Mouse (Mus musculus) heart, embryonic 11.5 days (tissue): ENCODE results near the gene Atrn. TPM values are rescaled to one million over a fixed set of nuclear protein-coding genes. Genes with fewer than 3 reads are reported as not detected.

Experiments
- ATAC-seq: fragments of 200-750 bp; cut with Nextera tagmentation; replicated peaks from 2 replicates; pipeline ENCODE4 v1.8.0; 2017; ENCODE audit warnings: moderate library complexity; ENCODE audit not compliant: insufficient number of reproducible peaks, low FRiP score, low TSS enrichment
- H3K27ac ChIP-seq: fragments of 300-500 bp; sonication (generic); 2 replicates; pipeline ENCODE4 v1.5.1; 2014; ENCODE audit warnings: mild to moderate bottlenecking, low read depth, low read length
- H3K27me3 ChIP-seq: fragments of 300-500 bp; sonication (generic); 2 replicates; pipeline ENCODE4 v1.6.1; 2014; ENCODE audit warnings: mild to moderate bottlenecking, low read length, mixed read lengths; ENCODE audit not compliant: control insufficient read depth, insufficient read depth
- H3K36me3 ChIP-seq: fragments of 300-500 bp; sonication (generic); 2 replicates; pipeline ENCODE4 v1.6.1; 2014; ENCODE audit warnings: mild to moderate bottlenecking, low read length, moderate library complexity, mixed read lengths; ENCODE audit not compliant: control insufficient read depth, insufficient read depth
- H3K4me1 ChIP-seq: fragments of 300-500 bp; sonication (generic); 2 replicates; pipeline ENCODE4 v1.6.1; 2014; ENCODE audit warnings: low read length; ENCODE audit not compliant: control insufficient read depth, insufficient read depth
- H3K4me2 ChIP-seq: fragments of 300-500 bp; sonication (generic); 2 replicates; pipeline ENCODE4 v1.6.1; 2014; ENCODE audit warnings: mild to moderate bottlenecking, moderate library complexity
- H3K4me3 ChIP-seq: fragments of 300-500 bp; sonication (generic); 2 replicates; pipeline ENCODE4 v1.5.1; 2014; ENCODE audit warnings: low read depth, low read length
- H3K9ac ChIP-seq: fragments of 300-500 bp; sonication (generic); 2 replicates; pipeline ENCODE4 v1.6.1; 2014; ENCODE audit warnings: mild to moderate bottlenecking, low read depth, low read length, moderate library complexity
- H3K9me3 ChIP-seq: fragments of 300-500 bp; sonication (generic); replicated peaks from 2 replicates; pipeline ENCODE4 v1.6.1; 2016; ENCODE audit warnings: low read length; ENCODE audit not compliant: control insufficient read depth
- WGBS: fragments of 180-500 bp; shearing (Covaris S2); extraction: QIAGEN DNeasy Blood & Tissue Kit; methylation state at CpG from one replicate; pipeline ENCODE4 v1.1.7; 2014; ENCODE audit not compliant: insufficient replicate concordance; 5-methylcytosine and 5-hydroxymethylcytosine counted together
- polyA plus RNA-seq: library from polyadenylated mRNA; unstranded; fragments of >200 nt; fragmentation: Nextera tagmentation; extraction: Ambion mirVana; gene quantifications from 2 replicates; pipeline ENCODE4 v1.2.1, GENCODE M21; 2014

The Atrn gene
- polyA plus RNA-seq, 1 experiment from 2014 or later, result 8.0 TPM

DNA sequence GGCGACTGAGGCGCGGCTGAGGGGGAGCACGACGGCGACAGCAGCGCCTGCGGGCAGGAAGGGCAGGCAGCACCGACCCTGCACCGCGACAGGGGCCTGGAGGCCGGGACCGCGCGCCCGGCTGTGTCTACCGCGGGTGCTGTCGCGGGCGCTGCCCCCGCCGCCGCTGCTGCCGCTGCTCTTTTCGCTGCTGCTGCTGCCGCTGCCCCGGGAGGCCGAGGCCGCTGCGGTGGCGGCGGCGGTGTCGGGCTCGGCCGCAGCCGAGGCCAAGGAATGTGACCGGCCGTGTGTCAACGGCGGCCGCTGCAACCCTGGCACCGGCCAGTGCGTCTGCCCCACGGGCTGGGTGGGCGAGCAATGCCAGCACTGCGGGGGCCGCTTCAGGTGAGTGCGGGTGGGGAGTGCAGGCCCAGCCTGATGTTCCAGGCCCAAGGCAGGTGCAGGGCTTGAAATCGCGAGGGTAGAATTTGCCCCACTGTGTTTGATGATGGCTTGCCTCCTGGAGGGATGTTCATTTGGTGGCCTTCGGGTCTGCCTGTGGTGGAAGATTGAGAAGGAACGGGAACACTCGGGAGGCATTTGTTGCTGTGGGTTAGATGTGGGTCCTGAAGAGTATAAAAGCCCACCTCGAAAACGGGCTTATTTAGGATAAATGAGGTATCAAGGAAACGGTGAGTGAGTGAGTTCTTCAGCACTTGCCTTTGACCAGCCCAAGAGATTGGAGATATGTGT lies 455 bp downstream of the Atrn start:
- H3K27ac ChIP-seq, result peak overlapping the region; percentile 75
- peak; percentile 35; the same call in 1 of the 2 replicates for ATAC-seq
- H3K27me3 ChIP-seq, result no peaks in the 10 kb centered on the region
- under 1% methylated on average over 58 of the region's 58 CpGs for WGBS
- H3K9ac ChIP-seq, result peak overlapping the region; percentile 93
- H3K36me3 ChIP-seq, result no peaks in the 10 kb centered on the region
- peaks cover 8% of the 10 kb centered on the region for H3K4me1 ChIP-seq
- no peaks in the 10 kb centered on the region for H3K9me3 ChIP-seq
- peak overlapping the region; percentile 99 for H3K4me3 ChIP-seq
- H3K4me2 ChIP-seq, result peak overlapping the region; percentile 92

DNA sequence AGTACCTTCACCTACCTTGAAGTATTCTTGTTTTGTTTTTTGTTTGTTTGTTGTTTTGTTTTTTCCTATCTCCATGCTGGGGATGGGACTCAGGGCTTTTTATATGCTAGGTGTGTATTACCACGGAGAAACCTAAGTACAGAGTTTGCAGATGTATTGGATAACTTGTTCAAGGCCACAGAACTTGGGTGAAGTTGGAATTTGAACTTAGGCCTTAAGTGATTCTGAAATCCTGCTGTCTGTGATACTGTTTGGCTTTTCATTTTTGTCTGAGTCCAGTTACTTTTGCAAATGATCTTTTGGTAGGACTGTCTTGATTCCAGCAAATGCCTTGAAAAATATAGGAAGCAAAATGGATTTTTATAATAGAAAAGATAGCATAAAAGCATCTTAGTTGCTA lies 5.4 kb downstream of the Atrn start:
- Histone ChIP-seq H3K9ac (no peak overlapping the region), H3K36me3 (no peaks in the 10 kb centered on the region), H3K27ac (no peak overlapping the region), H3K9me3 (no peaks in the 10 kb centered on the region), H3K4me1 (peaks cover 12% of the 10 kb centered on the region), H3K27me3 (no peaks in the 10 kb centered on the region), H3K4me2 (no peak overlapping the region), H3K4me3 (no peak overlapping the region)
- 67% methylated on average over 1 of the region's 1 CpGs for WGBS
- ATAC-seq, result no peak

DNA sequence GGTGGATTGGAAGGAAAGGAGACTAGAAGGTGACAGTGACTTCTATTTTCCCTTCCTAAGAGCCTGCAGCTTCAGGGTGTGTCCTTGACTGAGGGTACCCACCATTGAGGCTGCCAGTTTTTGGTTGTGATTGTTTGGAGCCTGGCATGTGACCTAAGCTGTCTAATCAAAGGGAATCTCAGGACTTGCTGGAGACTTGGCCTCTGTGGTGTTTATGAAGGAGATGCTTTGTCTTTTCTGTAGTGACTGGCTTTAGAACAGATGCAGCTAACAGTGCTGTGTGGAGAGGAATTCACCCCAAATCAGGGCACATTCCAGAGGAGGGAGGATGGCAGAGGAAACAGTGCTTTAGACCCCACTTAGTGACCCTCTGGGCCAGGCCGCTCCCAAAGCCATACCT lies 8.6 kb downstream of the Atrn start:
- Histone ChIP-seq H3K36me3 (no peaks in the 10 kb centered on the region), H3K9me3 (no peaks in the 10 kb centered on the region), H3K4me1 (peaks cover 9% of the 10 kb centered on the region; the same call in 1 of the 2 replicates), H3K27me3 (no peaks in the 10 kb centered on the region), H3K27ac (no peak overlapping the region), H3K4me3 (no peak overlapping the region), H3K9ac (no peak overlapping the region), H3K4me2 (no peak overlapping the region)
- WGBS, result 64% methylated on average over 1 of the region's 1 CpGs
- ATAC-seq, result no peak

DNA sequence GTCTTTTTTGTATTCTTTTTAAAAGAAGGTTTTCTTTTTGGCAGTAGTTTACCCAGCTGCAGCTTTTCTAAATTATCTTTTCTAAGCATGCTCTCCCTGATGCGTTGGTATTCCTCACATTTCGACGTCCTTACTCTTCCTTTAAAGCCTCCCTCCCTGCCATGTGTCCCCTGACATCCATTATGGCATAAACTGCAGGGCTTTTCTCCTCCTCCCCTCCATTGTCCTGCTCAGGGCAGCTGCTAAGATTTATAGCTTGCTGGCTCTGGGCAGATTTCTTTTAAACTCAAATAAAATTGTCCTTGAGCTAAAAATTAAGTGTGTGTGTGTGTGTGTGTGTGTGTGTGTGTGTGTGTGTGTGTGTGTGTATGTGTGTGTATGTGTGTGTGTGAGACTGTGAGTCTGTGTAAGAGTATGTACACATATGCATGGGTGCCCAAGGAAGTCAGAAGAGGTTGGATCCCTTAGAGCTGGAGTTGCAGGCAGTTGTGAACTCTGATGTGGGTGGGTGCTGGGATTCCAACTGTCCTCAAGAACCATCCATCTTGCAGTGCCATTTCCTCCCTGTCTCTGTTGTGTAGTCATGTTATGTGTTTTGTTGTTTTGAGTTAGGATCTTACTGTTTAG lies 10.3 kb downstream of the Atrn start:
- H3K27ac ChIP-seq, result no peak overlapping the region

DNA sequence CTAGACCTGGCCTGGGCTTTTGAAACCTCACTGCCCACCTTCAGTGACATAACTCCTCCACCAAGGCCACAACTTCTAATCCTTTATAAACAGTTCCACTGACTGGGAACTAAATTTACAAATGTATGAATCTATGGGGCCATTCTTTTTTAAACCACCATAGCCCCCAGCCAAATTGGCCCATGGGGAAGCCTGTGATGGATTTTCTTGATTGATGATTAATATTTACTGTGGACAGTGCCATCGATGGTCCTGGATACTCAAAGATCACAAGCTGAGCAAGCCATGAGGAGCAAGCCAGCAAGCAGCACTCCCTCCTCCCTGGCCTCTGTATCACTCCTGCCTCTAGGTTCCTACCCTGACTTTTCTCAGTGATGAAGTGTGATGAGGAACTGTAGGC lies 11.4 kb downstream of the Atrn start:
- no peak overlapping the region for H3K9ac ChIP-seq
- H3K27me3 ChIP-seq, result no peaks in the 10 kb centered on the region
- H3K36me3 ChIP-seq, result no peaks in the 10 kb centered on the region
- no peaks in the 10 kb centered on the region for H3K9me3 ChIP-seq
- H3K4me1 ChIP-seq, result peaks cover 9% of the 10 kb centered on the region; the same call in 1 of the 2 replicates
- H3K4me2 ChIP-seq, result no peak overlapping the region
- H3K4me3 ChIP-seq, result no peak overlapping the region
- no peak overlapping the region for H3K27ac ChIP-seq
- no peak for ATAC-seq
- 86% methylated on average over 1 of the region's 1 CpGs for WGBS

More for the DNA sequence above, 10.3 kb downstream of the Atrn start:
- Histone ChIP-seq H3K9ac (no peak overlapping the region), H3K9me3 (no peaks in the 10 kb centered on the region), H3K4me3 (no peak overlapping the region), H3K27me3 (no peaks in the 10 kb centered on the region), H3K4me1 (peaks cover 9% of the 10 kb centered on the region; the same call in 1 of the 2 replicates), H3K36me3 (no peaks in the 10 kb centered on the region), H3K4me2 (no peak overlapping the region)
- ATAC-seq, result no peak
- WGBS, result 77% methylated on average over 3 of the region's 3 CpGs

DNA sequence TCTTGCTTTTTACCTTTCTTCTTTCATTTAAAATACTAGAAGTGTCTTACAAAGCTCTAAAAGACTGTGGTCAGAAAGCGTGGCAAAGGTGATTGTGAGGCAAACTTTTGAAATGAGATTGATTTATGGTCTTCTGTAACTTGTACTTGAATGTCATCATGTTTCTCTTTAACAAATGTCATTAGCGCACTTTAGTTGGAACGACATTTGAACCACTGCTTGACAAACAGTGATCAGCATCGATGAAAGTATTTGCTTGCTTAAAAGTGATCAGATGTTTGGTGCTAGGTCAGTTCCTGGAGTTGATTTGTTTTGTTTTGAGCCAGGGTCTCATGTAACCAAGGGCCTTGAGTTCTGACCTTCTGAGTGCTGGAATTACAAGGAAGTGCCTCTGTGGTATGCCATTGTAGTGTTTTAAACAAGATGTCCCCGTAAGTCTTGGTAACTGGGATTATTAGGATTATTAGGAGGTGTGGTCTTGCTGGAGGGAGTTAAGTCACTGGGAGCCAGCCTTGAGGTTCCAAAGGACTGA lies 12.8 kb downstream of the Atrn start:
- ATAC-seq, result no peak
- no peaks in the 10 kb centered on the region for H3K9me3 ChIP-seq
- no peak overlapping the region for H3K9ac ChIP-seq
- WGBS, result 75% methylated on average over 5 of the region's 5 CpGs
- H3K36me3 ChIP-seq, result no peaks in the 10 kb centered on the region
- no peak overlapping the region for H3K4me3 ChIP-seq
- H3K27ac ChIP-seq, result no peak overlapping the region
- H3K27me3 ChIP-seq, result no peaks in the 10 kb centered on the region
- H3K4me2 ChIP-seq, result no peak overlapping the region
- peaks cover 9% of the 10 kb centered on the region; the same call in 1 of the 2 replicates for H3K4me1 ChIP-seq

DNA sequence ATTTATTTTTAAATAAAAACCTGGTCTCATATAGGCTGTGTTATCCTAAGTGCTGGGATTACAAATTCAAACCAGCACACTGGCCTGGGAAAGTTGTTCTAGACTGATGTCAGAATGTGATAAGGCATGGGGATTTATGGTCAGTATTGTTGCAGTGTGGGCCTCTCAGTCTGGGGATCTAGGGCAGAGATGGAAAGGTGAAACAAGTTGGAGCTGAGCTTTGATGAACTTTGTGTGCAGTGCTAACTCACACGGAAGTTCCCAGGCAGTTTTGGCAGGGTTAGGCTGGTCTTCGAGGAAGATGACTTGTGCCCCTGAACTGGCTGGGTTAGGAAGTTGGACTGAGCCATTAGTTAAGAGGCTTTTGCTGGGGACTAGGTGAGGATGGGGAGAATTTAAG lies 18.7 kb downstream of the Atrn start:
- Histone ChIP-seq H3K9ac (no peak overlapping the region), H3K4me1 (no peaks in the 10 kb centered on the region), H3K27ac (no peak overlapping the region), H3K27me3 (no peaks in the 10 kb centered on the region), H3K36me3 (no peaks in the 10 kb centered on the region), H3K9me3 (no peaks in the 10 kb centered on the region), H3K4me3 (no peak overlapping the region), H3K4me2 (no peak overlapping the region)
- no peak for ATAC-seq
- WGBS, result 80% methylated on average over 2 of the region's 2 CpGs

DNA sequence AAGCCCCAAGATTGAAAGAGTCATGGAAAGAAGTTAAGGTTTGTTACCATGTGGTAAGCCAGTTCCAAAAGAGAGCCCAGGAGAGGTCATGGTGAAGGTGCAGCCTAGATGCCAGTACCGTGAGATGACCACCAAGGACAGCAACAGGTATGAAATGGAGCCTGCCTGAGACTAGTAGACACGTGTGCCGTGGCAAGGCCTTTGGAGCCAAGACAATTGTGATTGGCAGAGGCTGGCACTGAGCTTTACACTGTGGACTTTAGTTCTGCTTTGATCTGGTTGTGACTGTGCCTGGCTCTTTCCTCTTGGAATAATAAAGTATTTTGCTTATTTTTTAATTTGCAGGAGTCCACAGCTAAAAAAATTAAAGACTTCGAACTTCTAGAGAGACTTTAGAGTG lies 21.7 kb downstream of the Atrn start:
- H3K36me3 ChIP-seq, result no peaks in the 10 kb centered on the region
- ATAC-seq, result no peak
- WGBS, result 90% methylated on average over 4 of the region's 4 CpGs
- no peak overlapping the region for H3K4me2 ChIP-seq
- H3K4me1 ChIP-seq, result no peaks in the 10 kb centered on the region
- H3K27ac ChIP-seq, result no peak overlapping the region
- H3K9ac ChIP-seq, result no peak overlapping the region
- no peak overlapping the region for H3K4me3 ChIP-seq
- no peaks in the 10 kb centered on the region for H3K27me3 ChIP-seq
- no peaks in the 10 kb centered on the region for H3K9me3 ChIP-seq
